Mouse (Mus musculus) liver, adult 2 months (tissue): ENCODE data around the gene Slfn9.

Source experiments
- CTCF ChIP-seq: fragments of 200-500 bp; IDR thresholded peaks from 2 replicates; pipeline ENCODE4 v1.5.1; 2011; ENCODE audit warnings: low read depth, low read length, control low read depth
- POLR2A ChIP-seq: fragments of 200-500 bp; IDR thresholded peaks from 2 replicates; pipeline ENCODE4 v1.6.1; 2011; ENCODE audit warnings: low read length, control low read depth; ENCODE audit not compliant: insufficient read depth; ENCODE audit errors: extremely low read depth

DNA sequence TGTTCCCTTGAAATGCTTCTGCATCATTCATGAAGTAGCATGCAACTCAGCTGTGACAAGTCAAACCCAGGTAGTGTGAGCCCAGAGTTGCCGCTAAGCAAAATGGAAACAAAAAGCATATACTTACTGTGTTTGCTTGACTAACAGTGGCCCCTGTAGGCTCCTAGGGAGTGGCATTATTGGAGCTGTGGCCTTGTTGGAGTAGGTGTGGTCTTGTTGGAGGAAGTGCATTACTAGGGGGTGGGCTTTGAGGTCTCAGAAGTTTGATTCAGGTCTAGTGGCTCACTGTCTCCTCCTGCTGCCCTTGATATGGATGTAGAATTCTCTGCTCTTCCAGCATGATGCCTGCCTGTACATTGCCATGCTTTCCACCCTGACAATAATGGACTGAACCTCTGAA, 48.7 kb upstream of the Slfn9 start:
- TF ChIP-seq POLR2A, result no peak
- TF ChIP-seq CTCF, result no peak
